Mouse (Mus musculus): Measurements from ENCODE around the gene 1700007K13Rik. TPM values are rescaled to one million over a fixed set of nuclear protein-coding genes. Genes with fewer than 3 reads are reported as not detected.

Gene 1700007K13Rik
- total RNA-seq, 2 experiments from 2014 or later, result 3.3 to 6.8 TPM

DNA sequence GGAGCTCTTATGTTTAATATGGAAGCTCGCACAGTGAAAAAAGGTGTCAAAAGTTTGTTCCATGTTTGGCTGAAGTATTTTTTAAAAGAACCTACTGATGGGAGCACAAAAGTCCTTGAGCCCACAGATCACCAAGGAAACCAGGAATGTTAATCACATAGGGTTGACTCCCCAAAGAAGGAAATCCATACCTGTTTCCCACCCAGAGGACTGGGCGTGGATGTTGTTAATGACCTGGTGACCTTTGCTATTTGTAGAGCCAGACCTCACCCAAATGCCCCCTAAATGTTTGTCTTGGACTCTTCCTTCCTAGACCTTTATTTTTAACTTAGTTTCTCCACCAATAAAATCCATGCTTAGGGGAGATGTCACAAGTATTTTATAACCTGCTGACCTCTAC is 4.5 kb upstream of the 1700007K13Rik start:
- DNase-seq (ENCODE audit: low spot score in 2 of 2), result no peak

DNA sequence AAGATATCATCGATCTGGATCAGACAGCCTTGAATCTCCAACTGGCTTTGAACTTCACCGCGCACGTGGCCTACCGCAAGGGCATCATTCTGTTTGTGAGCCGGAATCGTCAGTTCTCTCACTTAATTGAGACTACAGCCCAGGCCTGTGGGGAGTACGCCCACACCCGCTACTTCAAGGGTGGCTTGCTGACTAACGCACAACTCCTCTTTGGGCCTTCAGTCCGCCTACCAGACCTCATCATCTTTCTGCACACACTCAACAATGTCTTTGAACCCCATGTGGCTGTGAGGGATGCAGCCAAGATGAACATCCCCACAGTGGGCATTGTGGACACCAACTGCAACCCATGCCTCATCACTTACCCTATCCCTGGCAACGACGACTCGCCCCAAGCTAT is 3.3 kb upstream of the 1700007K13Rik start:
- no peak for DNase-seq (ENCODE audit: low spot score in 2 of 2)

DNA sequence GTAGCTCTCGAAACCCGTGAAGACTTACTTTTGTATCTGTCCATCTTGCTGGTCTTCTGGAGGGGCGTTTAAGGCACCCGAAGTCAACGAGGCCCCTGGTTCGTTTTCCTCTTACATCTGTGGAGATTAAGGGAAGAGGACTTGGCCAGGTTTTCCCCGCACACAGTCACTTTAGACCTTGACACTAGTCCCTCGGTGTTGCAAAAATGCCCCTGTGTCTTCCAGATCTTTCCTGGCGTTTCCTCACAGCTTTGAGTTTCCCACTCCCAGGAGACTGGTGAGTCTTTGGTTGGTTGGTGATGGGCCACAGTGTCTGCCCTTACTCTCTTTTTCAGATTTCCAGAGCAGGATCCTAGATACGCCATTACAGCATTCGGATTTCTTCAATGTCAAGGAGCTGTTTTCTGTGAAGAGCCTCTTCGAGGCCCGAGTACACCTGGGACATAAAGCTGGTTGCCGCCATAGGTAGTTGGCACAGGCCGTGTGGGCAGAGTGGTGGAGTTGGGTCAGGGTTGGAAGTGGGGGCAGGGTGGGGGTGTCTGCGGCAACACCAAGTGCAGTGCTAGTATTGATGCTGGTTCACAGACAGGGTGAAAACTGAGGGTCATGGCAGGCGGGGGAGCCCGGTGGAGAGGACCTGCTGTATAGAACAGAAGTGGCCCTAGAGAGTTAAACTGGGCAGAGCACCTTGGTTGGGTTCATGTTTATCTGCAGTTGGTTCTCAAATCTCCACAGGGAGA is 2.5 kb upstream of the 1700007K13Rik start:
- no peak for DNase-seq (ENCODE audit: low spot score in 2 of 2)

- DNase-seq (ENCODE audit: low spot score in 2 of 2), result peak; percentile 74 to 84
These were observed 1.8 kb upstream of the 1700007K13Rik start, which contains the start of gene Mrps2 for GRCm38 (mm10) chr2:28467860-28468485. TSS of gene Mrps2 (plus strand) at chr2:28468066.

DNA sequence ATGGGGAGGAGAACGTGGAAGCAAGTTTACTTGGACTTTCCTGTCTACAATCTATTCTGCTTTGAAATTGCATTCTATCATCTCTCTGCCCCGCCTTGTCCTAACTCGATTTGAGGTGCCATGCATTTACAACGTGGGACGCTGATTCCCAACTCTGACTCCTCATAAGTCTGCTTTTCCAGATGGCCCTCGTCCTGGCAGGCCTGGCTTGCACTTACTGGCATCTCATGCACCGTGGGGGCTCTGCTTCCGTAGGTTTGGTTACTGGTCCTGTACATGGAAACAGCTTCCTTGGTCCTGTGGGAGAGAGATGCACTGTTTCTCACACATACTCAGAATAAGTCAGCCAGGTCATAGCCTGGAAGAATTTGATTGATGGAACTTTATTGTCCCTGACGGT is 1.2 kb downstream of the 1700007K13Rik start:
- DNase-seq (ENCODE audit: low spot score in 2 of 2), result no peak

DNA sequence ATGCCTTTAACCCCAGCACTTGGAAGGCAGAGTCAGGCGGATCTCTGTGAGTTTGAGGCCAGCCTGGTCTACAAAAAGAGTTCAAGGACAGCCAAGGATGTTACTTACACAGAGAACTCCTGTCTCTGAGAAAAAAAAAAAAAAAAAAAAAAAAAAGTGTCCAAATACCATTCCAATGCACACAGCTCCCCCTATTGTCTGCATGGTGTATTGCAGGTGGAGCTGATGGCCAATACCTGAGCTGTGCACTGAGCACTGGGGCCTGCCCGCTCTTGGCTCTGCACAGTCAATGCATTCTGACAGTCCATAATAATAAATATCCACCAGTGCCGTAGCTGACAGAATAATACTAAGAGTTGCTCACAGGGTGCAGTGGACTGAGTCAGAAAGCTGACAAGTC is 2.2 kb downstream of the 1700007K13Rik start:
- peak; percentile 50 to 52 for DNase-seq (ENCODE audit: low spot score in 2 of 2)

GRCm38 (mm10) chr2:28456616-28457015 is 9.5 kb downstream of the 1700007K13Rik start:
- peak in 1 of 2 experiments; percentile 42 for DNase-seq (ENCODE audit: low spot score in 2 of 2)

- DNase-seq (ENCODE audit: low spot score in 2 of 2), result no peak
These were observed 12.6 kb downstream of the 1700007K13Rik start for GRCm38 (mm10) chr2:28453539-28453938.

- no peak for DNase-seq (ENCODE audit: low spot score in 2 of 2)
These were observed 14.5 kb downstream of the 1700007K13Rik start for GRCm38 (mm10) chr2:28451663-28452062.

DNA sequence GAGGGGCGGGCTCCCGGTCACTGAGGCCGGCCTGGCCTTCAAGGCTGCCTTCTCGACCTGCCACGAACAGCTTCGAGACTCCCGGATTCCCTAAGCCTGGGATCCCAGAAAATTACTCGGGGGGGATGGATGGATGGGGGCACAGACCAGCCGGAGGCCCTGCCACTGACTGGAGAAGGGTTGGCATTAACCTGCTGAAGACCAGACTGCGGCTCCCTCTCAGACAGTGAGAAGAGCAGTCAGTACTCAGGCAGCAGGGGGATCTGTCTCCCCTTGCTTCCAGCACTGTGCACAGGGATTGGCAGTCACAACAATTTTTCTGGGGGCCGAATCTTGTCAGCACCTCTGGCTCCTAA is 18.8 kb downstream of the 1700007K13Rik start:
- DNase-seq (ENCODE audit: low spot score in 2 of 2), result no peak

GRCm38 (mm10) chr2:28446515-28447314 is 19.4 kb downstream of the 1700007K13Rik start, which contains the start of gene Ppp1r26:
TSS of gene Ppp1r26 (plus strand) at chr2:28446800.
- DNase-seq (ENCODE audit: low spot score in 2 of 2), result peak in 1 of 2 experiments; percentile 25

- no peak for DNase-seq (ENCODE audit: low spot score in 2 of 2)
These were observed 20.0 kb downstream of the 1700007K13Rik start for GRCm38 (mm10) chr2:28446181-28446514.

DNA sequence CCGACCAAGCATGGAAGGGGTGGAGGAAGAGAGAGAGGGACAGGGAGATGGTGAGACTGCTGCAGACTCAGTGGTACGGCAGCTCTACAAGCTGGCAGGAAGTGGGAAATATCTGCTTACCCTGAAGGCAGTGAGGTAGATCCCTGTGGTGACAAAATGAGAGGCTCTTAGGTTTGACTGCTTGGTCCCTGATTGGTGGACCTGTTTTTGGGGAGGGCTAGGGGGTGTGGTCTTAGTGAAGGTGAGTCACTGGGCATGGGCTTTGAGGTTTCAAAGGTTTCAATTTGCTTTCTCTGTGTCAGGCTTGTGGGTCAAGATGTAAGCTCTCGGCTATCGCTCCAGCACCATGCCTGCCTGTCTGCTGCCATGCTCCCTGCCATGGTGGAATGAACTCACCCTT is 21.1 kb downstream of the 1700007K13Rik start:
- no peak for DNase-seq (ENCODE audit: low spot score in 2 of 2)

- DNase-seq (ENCODE audit: low spot score in 2 of 2), result no peak
These were observed 25.3 kb downstream of the 1700007K13Rik start for GRCm38 (mm10) chr2:28440842-28441241.

GRCm38 (mm10) chr2:28435401-28435800 is 30.7 kb downstream of the 1700007K13Rik start:
- no peak for DNase-seq (ENCODE audit: low spot score in 2 of 2)

DNA sequence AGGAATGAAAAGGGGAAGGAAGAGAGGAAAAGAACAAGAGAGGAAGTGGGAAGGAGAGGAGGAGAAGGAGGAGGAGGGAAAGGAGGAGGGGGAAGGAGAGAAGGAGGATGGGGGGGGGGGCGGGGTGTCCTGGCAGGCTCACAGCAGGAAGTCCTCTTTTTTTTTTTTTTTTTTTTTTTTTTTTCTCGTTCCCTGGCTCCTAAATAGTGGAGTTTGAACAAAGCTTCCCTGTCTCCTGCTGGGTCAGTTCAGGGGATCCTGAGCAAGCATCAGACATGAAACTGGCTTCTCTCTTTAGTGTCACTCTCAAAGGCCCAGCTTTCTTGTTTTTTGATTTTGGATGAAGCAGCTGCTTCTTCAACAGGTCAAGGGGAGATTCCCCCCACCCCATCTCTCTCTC is 32.6 kb downstream of the 1700007K13Rik start:
- DNase-seq (ENCODE audit: low spot score in 2 of 2), result no peak

- DNase-seq (ENCODE audit: low spot score in 2 of 2), result no peak
These were observed 33.3 kb downstream of the 1700007K13Rik start for GRCm38 (mm10) chr2:28432811-28433210.

GRCm38 (mm10) chr2:28430846-28431245 is 35.3 kb downstream of the 1700007K13Rik start:
- DNase-seq (ENCODE audit: low spot score in 2 of 2), result no peak

- DNase-seq (ENCODE audit: low spot score in 2 of 2), result no peak
These were observed 38.9 kb downstream of the 1700007K13Rik start for GRCm38 (mm10) chr2:28427226-28427625.

DNA sequence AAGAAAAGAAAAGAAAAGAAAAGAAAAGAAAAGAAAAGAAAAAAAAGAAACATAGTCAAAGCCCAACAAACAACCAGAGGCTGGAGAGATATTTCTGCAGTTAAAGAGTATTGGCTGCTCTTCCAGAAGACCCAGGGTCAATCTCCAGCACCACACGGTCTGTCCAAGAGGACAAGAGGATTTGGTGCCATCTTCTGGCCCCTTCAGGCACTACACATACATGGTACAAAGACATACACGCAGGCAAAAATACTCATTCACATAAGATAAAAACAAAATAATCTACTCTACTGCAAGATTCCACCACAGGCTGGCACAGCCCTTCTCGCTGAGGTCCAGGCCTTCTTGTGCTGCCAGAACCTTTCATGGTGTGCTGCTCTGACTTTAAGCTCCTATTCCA is 43.0 kb downstream of the 1700007K13Rik start:
- no peak for DNase-seq (ENCODE audit: low spot score in 2 of 2)

DNA sequence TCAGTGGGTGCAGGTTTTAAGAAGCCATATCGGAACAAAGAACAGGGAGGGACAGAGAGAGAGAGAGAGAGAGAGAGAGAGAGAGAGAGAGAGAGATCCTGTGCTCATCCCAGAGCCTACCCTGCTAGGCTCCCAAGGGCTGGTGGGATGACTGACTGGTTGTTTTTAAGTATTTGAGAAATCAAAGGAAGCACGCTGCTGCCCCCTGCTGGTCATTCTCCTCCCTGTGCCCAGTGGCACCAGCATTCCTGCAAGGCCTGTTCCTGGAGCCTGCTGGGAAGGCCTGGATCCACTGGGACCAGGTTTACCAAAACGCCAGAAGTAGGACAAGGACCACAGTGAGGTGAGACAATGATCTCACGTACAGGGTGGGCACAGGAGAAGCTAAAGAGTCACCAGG is 46.2 kb downstream of the 1700007K13Rik start:
- peak; percentile 93 to 95 for DNase-seq (ENCODE audit: low spot score in 2 of 2)

- peak; percentile 89 to 92 for DNase-seq (ENCODE audit: low spot score in 2 of 2)
These were observed 48.1 kb downstream of the 1700007K13Rik start for GRCm38 (mm10) chr2:28418034-28418433.
